Mouse (Mus musculus) activated CD4-positive, CD25-positive, alpha-beta regulatory T cell, adult 4 months (primary cell): ENCODE results near the gene Nrcam. TPM values are rescaled to one million over a fixed set of nuclear protein-coding genes. Genes with fewer than 3 reads are reported as not detected.

Source experiments
- ATAC-seq: one replicate; pipeline ENCODE4 v1.8.0; 2017
- polyA plus RNA-seq, 2 experiments: library from polyadenylated mRNA; unstranded; fragments of 100-300 nt; shearing (Covaris generic); gene quantifications; one replicate each; pipeline ENCODE4 v1.2.1; 2017

Nrcam gene
- polyA plus RNA-seq, 2 experiments from 2014 or later = 0.42 TPM; not detected in 1

DNA sequence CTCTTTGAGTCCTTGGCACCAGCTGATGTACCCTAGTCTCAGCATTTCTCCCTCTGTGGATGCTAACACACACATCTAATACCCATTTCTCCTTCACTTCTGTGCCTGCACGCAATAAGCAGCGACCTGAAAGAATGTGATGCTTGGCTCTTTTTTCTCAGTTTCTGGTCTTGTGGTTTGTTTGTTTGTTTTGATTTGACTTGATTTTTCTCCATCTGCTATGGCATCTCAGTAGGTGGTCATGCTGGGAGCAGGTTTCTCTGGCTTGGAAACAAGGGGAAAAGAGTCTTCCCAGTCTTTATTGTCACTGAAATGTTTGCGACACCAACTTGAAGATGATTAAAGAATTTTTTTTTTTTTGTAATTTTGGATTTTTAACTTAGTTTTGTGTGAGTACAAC is 192.8 kb downstream of the Nrcam start:
- ATAC-seq = no peak

GRCm38 (mm10) chr12:44524621-44525565 is 196.2 kb downstream of the Nrcam start:
- no peak for ATAC-seq

DNA sequence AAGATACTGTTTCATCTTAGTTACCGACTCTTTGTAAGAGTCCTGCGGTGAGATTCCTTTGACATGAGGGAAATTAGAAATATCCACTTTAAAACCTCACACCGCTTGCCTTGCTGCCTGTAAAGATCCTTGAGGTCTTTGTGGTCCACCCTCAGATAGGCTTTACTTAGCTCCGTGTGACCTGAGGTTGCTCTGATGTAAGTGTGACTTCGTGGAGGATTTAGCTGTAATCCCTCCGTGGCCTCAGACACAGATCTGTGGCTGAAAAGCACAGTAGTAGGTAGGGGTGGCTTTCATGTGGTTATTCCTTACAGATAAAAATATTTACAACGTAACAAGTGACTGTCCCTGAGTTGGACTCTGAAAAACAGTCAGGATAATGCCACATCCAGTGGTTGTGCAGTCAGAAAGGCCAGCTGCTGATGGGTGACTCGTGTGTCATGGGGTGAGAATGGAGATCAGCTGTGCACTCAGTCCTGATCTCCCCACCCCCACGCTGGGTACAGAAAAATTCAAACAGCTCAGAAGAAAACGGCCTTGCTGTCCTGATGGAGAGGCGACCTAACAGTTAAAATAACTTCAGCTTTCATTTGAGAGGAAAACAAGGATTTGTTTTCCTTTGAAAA is 199.8 kb downstream of the Nrcam start:
- ATAC-seq = no peak

- no peak for ATAC-seq
These were observed 203.8 kb downstream of the Nrcam start for GRCm38 (mm10) chr12:44532337-44533113.

- no peak for ATAC-seq
These were observed 205.5 kb downstream of the Nrcam start for GRCm38 (mm10) chr12:44534100-44534633.

DNA sequence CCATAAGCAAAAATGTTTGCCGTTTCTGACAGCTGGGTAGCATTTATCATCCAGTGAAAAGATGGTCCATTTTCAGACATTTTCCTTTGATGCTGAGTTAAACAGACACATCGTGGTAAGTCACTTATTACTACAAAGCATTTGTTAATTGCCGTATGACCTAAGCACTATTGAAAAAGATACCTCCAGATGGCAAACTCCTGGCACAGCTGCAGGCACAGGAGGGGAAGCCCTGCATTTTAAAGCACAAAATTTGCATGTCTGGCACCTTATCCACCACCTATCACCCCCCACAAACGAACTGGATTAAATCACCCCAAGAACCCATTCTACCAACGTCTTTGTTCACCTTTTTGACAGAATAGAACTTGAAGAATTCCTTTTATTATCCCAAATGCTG is 206.9 kb downstream of the Nrcam start:
- no peak for ATAC-seq

- no peak for ATAC-seq
These were observed 219.2 kb downstream of the Nrcam start for GRCm38 (mm10) chr12:44547721-44548369.

- no peak for ATAC-seq
These were observed 219.8 kb downstream of the Nrcam start for GRCm38 (mm10) chr12:44548465-44548864.

GRCm38 (mm10) chr12:44551614-44552013 is 222.9 kb downstream of the Nrcam start:
- no peak for ATAC-seq

DNA sequence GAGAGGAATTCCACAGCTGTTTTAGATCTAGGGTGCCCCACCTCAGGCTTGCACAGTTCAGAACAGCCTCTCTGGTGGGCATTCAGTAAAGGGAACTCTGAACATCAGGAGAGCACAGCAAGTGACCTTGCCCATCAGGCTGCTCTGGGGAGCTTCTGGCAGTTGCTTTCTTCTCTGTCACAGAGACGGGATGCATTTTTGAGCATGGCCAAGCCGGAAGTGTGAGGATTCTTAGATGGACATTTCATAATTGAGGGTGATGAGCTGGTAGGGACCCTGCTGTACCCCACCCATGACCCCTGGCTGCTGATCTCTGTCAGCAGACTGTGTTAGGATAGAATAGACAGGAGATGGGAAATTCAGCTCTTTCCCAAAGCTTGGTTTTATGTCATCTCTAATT is 225.4 kb downstream of the Nrcam start:
- ATAC-seq = no peak

DNA sequence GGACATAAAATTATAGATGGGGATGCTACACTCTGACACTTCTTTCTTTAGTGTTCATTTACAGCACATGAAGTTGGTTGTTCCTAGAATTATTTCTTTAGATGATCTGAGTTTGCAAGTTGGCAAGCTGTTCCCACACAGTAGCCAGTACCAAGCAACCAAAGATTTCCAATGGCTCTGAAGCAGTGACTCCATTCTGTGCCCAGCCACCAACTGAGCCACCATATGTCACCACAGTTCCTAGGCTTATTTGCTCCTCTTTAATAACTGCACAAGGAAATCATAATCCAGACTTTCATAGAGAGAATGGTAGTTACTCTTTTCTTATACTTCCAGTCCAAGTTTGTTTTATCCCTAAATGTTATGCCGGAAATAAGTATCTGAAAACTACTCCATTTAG is 226.1 kb downstream of the Nrcam start:
- ATAC-seq = no peak

DNA sequence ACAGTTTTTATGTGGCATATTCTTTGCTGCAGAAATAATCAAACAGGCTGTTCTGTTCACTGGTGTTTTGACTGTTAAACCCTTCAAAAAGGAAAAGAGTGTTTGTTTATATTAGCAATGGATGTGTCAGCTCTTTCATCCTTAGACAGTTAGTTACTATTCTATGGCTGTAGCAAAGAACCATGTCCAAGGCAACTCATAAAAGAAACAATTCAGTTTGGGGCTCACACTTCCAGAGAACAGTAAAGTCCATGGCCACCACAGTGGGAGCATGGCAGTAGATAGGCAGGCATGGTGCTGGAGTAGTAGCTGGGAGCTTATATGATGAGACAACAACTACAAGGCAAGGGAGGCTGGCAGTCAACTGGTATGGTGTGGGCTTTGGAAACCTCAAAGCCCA is 231.3 kb downstream of the Nrcam start:
- ATAC-seq = no peak

GRCm38 (mm10) chr12:44570070-44570469 is 241.4 kb downstream of the Nrcam start:
- ATAC-seq = no peak

DNA sequence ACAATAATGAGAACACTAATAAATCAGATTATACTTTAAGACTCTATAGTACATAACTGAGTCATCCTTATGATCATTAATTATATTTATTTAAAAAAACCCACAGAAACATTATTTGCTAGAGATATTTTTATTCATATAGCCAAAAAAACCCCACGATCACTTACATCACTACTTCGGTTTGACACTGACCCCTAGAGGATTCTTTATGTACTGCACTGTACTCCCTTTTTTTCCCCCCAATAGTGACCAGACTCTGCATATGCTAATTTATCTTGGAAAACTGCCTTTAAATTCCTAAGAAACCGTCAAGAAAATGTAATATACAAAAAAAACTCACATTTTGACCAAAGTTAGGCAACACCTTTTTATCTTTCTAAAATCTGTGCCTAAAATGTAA is 244.0 kb downstream of the Nrcam start:
- peak; percentile 46 for ATAC-seq

- ATAC-seq = no peak
These were observed 245.5 kb downstream of the Nrcam start for GRCm38 (mm10) chr12:44574167-44574566.

DNA sequence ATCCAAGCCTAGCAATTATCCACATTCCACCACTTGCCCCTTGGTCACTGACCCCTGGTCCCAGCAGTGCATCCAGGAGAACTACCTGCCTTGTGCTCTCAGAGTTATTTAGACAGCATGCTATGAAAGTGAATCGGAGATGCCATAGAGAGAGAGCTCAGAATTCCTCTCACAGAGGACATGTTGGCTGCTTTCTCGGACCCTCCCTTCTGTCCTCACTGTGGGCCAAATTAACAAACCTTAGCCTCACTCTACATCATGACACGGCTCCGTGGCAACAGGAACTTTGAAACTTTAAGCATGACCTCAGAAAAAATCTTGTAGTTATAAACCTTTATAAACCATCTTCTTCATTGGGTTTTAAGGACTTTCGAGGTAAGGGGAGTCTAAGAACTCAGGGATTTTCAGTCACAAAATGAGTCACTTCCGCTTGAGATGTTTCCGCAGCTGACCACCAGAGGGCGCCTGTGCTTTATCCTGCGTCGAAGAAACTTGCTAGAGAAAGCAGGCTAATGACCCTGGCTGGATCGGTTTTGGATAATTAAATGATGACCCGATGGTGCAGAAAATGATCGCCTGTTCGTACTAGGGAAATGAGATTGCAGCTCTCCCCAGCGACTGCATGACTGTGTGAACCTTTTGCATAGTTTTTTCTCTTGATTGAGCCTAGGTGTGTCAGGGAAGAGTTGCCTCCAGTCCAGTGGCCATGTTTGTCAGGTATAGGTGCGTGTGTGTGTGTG is 272.9 kb downstream of the Nrcam start:
- ATAC-seq = no peak

GRCm38 (mm10) chr12:44602269-44602957 is 273.7 kb downstream of the Nrcam start:
- ATAC-seq = no peak

DNA sequence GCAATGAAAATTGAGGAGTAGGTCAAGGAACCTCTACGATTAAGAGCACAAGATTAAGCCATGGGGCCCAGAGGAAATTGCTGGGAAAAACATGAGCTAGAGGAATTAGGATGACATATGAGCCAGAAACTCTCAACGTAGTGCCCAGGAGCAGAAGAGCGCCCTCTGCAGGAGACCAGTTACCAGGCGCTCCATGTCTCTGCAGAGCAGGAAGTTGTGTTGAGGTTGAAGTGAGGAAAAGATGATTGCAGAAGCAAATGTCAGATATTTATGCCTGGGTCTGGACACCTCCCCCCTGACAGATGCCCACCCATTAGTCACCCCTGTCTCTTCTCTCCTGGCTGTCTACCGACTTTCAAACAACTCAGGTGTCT is 274.3 kb downstream of the Nrcam start:
- ATAC-seq = no peak

GRCm38 (mm10) chr12:44617001-44617421 is 288.3 kb downstream of the Nrcam start:
- ATAC-seq = no peak

- ATAC-seq = no peak
These were observed 288.8 kb downstream of the Nrcam start for GRCm38 (mm10) chr12:44617488-44617887.

- no peak for ATAC-seq
These were observed 310.7 kb downstream of the Nrcam start for GRCm38 (mm10) chr12:44639341-44639921.
